Mouse (Mus musculus) brain, embryonic 18.5 days (tissue): ENCODE data around the gene Slc2a8.

Experiments used
- DNase-seq: peaks from one replicate; pipeline ENCODE4 v3.0.0-alpha.2; 2012; ENCODE audit warnings: low read depth, low spot score

The Slc2a8 gene

DNA sequence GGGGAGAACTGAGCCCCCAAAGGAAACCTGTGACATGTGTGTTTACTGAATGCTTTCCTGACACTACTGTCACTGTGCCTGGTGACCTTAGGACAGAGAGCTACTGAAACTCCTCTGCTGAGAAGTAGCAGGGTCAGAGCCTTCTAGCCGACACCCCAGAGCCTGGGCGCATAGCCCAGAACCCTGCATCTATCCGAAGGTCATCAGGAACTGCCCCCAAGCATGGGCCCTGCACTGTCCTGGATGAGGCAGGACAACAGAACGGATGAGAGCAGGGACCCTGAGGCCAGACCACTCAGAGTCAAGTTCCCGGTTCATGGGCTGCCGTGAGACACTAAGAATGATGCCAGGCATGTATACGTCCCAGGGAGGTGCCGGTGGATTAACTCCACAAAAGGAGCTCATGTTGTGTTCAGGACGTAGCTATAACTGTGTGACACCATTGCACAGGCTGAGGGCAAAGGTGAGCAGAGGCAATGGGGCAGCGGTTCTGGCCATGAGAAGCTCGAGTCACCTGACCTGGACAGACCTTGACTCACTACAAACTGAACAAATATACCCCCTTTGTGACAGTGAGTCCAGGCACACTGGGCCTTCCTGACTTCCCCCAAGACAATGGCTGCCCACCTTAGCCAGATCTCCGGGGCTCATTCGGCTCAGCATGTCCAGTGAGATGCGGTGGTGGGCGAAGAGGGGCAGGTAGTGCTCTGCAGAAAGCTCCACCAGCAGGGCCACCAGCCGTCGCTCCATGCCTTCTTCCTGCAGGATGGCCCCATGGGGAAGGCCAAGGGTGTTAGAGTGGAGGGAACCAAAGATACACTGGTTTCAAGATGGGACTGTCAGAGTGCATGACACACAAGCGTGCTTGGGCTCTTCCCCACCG, 52.7 kb downstream of the Slc2a8 start:
- DNase-seq: no peak

DNA sequence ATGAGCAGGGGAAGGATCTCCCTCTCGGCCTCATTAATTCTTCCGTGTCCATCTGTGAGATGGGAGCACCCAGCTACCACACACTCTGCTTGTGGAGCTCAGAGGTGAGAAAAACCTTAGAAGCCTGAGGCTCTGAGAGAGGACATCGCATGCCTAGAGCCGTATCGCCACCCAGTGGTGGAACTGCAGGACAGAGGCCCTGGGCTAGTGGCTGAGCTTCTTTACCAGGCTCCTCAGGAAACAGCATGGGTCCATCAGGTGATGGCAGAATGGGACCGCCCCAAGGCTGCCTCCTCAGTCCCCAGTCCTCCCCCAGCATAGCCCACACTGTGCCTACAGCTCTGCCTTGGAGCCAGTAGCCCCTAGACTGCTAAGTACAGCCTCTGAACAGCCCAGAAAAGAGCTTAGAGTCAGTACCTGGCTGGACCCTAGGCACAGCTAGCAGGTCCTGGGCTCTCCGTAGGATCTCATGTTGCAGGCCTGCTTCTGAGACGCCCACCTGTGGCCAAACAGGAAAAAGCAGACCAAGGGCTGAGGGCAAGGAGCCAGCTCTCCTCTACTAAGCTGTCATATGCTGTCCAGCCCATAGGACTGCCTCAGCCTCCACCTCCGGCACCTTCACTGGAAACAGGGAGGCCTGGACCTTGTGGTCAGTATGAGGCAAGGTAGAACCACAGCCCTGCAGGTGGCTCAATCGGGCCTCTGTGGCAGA, 53.5 kb downstream of the Slc2a8 start:
- no peak for DNase-seq

DNA sequence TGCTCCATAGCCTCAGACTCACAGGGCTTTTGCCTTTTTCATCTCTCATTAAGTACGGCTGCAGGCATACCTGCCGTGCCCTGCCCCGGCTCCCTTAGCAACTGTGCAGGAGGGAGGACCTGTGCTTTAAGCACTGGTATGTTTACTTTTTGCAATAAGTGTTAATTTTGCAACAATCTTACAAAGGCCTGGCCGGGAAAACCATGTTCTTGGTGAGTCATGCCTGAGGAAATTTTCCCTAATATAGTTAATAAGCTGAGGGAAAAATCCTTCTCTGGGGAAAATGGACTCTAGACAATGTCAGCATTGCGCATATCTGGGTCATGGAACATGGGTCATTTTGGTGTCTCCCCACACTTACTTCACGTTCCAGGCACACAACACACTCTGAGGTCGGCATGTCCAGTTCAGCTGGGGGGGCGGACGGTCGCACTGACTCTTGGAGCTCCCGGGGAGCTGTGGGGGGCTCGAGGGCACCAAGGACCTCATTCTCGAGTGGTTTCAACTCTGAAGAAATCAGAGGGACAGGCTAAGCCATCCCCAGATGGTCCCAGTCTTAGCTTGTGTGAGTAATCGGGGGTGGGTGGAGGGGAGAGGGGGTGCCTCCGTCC, 54.2 kb downstream of the Slc2a8 start:
- no peak for DNase-seq

DNA sequence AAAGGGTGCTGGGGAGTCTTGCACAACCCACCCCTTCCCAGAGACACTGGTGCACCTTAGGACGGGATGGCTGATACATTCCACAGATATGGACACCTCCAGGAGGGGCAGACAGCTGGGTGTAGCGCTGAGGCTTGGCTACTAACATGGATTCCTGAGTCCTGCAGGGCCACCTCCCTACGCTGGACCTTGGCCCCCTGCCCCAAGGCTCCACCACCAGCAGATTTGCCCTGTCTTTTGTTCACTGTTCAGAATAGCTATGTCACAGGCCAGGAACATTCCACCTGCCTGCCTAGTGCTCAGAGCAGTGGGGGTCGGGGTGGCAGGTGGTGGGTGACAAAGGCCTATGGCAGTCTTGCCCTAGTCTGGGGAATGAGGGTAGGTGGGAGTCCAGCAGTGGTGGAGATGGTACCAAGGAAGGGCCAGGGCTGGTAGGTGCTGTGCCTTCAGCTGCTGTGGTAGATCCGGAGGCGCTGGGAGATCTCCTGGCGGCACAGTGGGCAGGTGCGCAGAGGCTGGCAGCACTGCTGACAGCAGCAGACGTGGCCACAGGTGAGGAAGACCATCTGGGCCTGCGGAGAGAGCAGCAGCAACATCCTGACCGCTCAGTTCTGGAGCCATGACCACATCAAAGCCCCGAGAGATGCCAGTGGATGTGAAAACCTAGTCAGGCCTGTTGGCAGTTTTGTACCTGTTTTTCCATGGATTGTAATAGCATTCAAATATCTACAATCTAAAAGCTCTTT, 55.4 kb downstream of the Slc2a8 start:
- no peak for DNase-seq

DNA sequence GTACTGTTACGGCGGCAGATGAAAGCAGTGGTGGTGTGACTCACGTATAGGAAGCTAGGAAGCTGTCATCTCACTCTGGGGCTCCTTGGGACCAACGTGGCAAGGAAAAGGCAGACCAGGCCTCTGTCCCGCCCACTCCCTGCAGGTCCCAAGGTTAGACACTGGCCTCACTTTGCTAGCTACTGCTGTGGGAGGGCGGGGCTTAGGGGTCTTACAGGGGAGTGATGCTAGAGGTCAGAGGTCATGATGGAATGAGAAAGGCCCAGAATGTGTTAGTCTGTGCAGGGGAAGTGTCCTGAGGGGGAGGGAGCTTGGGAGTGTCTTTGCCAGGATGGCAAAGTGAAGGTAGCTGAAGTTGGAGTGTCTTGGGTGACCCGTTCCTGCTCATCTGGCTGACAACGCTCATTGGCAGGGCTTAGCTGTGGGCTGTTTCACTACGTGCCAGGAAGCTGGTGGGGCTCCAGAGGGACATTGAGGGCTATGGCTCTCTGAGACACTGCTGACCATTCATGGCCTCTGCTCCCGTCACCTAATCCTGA, 57.5 kb downstream of the Slc2a8 start:
- no peak for DNase-seq

DNA sequence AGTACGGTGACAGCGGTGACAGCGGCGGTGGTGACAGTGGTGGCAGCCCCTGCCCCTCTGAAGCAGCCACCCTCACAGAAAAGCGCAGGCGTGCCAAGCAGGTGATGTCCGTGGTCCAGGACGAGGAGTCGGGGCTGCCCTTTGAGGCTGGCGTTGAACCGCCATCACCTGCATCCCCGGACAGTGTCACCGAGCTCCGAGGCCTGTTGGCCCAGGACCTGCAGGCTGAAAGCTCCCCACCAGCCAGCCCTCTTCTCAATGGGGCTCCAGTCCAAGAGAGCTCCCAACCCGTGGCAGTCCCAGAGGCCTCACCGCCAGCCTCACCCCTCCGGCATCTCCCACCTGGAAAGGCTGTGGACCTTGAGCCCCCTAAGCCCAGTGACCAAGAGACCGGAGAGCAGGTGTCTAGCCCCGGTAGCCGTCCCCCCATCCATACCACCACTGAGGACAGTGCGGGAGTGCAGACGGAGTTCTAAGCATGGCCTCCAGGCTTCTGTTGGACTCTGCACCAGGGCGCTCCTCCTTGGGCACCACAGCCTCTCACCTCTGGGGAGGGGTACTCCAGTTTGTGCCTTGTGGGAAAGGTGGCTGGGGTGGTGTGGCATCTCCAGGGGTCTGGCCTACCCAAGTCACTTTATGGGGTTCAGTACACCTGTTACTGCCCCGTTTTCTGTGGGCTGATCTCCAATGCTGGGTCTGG, 58.2 kb downstream of the Slc2a8 start:
- DNase-seq: no peak
